16 mouse cellular contexts compared by ENCODE assay signal in genomic region chr16:52008471-52008870, GRCm38 (mm10). TPM values are rescaled to one million over a fixed set of nuclear protein-coding genes. Genes with fewer than 3 reads are reported as not detected.
DNase-seq lines count a peak whose midpoint lies in the region; ATAC-seq and TF ChIP-seq lines count a peak whose summit lies in the region.
"Had no signal": no experiment of that assay in that cellular context is flagged by ENCODE, and none has a peak within 500 bp of the region (broad histone marks: within the 10 kb centered on the region; RNA-seq: fewer than 3 reads in every experiment).

No protein-coding gene starts in this region.

- H3K9me3 ChIP-seq in heart, embryonic 13.5 days = no peaks in the 10 kb centered on the region
- H3K9me3 ChIP-seq in heart, embryonic 11.5 days (replicated peaks; ENCODE audit: control insufficient read depth, low read length) = no peaks in the 10 kb centered on the region
- H3K9me3 ChIP-seq in MEL (replicated peaks; ENCODE audit: insufficient read depth, low read length) = no peaks in the 10 kb centered on the region
- no peaks in the 10 kb centered on the region for H3K9me3 ChIP-seq in embryonic facial prominence, embryonic 14.5 days (ENCODE audit: control insufficient read depth, low read length)
- H3K9me3 ChIP-seq in kidney, embryonic 16.5 days (ENCODE audit: low read length) = no peaks in the 10 kb centered on the region; the same call in 1 of the 2 replicates
- no peaks in the 10 kb centered on the region for H3K9me3 ChIP-seq in hindbrain, embryonic 16.5 days (ENCODE audit: control insufficient read depth, low read length)
- H3K9me3 ChIP-seq: forebrain, embryonic 12.5 days; limb, embryonic 15.5 days had no signal

- no peak overlapping the region for H3K4me2 ChIP-seq in heart, embryonic 13.5 days
- no peak overlapping the region for H3K4me2 ChIP-seq in heart, embryonic 11.5 days
- H3K4me2 ChIP-seq in embryonic facial prominence, embryonic 14.5 days (ENCODE audit: low read depth, low read length) = no peak overlapping the region
- H3K4me2 ChIP-seq in kidney, embryonic 16.5 days (replicated peaks; ENCODE audit: low read depth, low read length) = no peak overlapping the region
- no peak overlapping the region for H3K4me2 ChIP-seq in hindbrain, embryonic 16.5 days (ENCODE audit: low read length)
- H3K4me2 ChIP-seq: forebrain, embryonic 12.5 days; limb, embryonic 15.5 days had no signal

- TF ChIP-seq EP300 in MEL (IDR thresholded peaks at IDR 0.05; ENCODE audit: low read depth in 1 of 2, low read length in 2 of 2) = no peak

- H3K27ac ChIP-seq in heart, embryonic 13.5 days (replicated peaks) = peak overlapping the region; percentile 73
- no peak overlapping the region for H3K27ac ChIP-seq in heart, embryonic 11.5 days (ENCODE audit: low read depth, low read length)
- H3K27ac ChIP-seq in MEL (ENCODE audit: control insufficient read depth, low read depth, low read length) = no peak overlapping the region
- H3K27ac ChIP-seq in embryonic facial prominence, embryonic 14.5 days (replicated peaks; ENCODE audit: low read depth, low read length) = no peak overlapping the region
- H3K27ac ChIP-seq in kidney, embryonic 16.5 days (ENCODE audit: low read length) = no peak overlapping the region
- no peak overlapping the region for H3K27ac ChIP-seq in hindbrain, embryonic 16.5 days (ENCODE audit: low read depth, low read length)
- H3K27ac ChIP-seq: forebrain, embryonic 12.5 days; heart, adult 2 months; limb, embryonic 15.5 days; macrophage had no signal

- no peak for ATAC-seq in heart, embryonic 13.5 days (ENCODE audit: extremely low read depth, insufficient number of reproducible peaks, low FRiP score, low TSS enrichment)
- ATAC-seq in heart, embryonic 11.5 days (replicated peaks; ENCODE audit: insufficient number of reproducible peaks, low FRiP score, low TSS enrichment) = no peak
- ATAC-seq in embryonic facial prominence, embryonic 14.5 days (ENCODE audit: low read depth) = no peak
- peak; percentile 65; the same call in 1 of the 2 replicates for ATAC-seq in kidney, embryonic 16.5 days (ENCODE audit: low FRiP score, low TSS enrichment)
- ATAC-seq in hindbrain, embryonic 16.5 days = no peak
- ATAC-seq: liver, postnatal 0 days; midbrain, embryonic 16.5 days had no signal

- H3K4me3 ChIP-seq in heart, embryonic 13.5 days = no peak overlapping the region
- H3K4me3 ChIP-seq in heart, embryonic 11.5 days (ENCODE audit: low read depth, low read length) = no peak overlapping the region
- no peak overlapping the region for H3K4me3 ChIP-seq in MEL (ENCODE audit: control insufficient read depth in 1 of 2, insufficient read depth in 1 of 2, low read depth in 2 of 2, low read length in 2 of 2)
- H3K4me3 ChIP-seq in embryonic facial prominence, embryonic 14.5 days (ENCODE audit: low read depth, low read length) = no peak overlapping the region
- H3K4me3 ChIP-seq in kidney, embryonic 16.5 days (ENCODE audit: low read length) = no peak overlapping the region
- H3K4me3 ChIP-seq in hindbrain, embryonic 16.5 days (ENCODE audit: low read length) = no peak overlapping the region
- H3K4me3 ChIP-seq: forebrain, embryonic 12.5 days; heart, adult 2 months; limb, embryonic 15.5 days had no signal

- WGBS in heart, embryonic 13.5 days = 9% methylated on average over 2 of the region's 2 CpGs
- 15% methylated on average over 2 of the region's 2 CpGs for WGBS in heart, embryonic 11.5 days (ENCODE audit: insufficient replicate concordance)
- WGBS in embryonic facial prominence, embryonic 14.5 days = 44% methylated on average over 2 of the region's 2 CpGs
- WGBS in kidney, embryonic 16.5 days = 15% methylated on average over 2 of the region's 2 CpGs
- 51% methylated on average over 2 of the region's 2 CpGs for WGBS in hindbrain, embryonic 16.5 days

- H3K79me2 ChIP-seq in MEL (ENCODE audit: control insufficient read depth, insufficient read depth, low read length, poor library complexity) = no peaks in the 10 kb centered on the region

- TF ChIP-seq RAD21 in MEL (IDR thresholded peaks at IDR 0.05; ENCODE audit: low read depth, low read length) = no peak

- peak; percentile 54 for DNase-seq in MEL (ENCODE audit: low read depth, low spot score)
- DNase-seq in embryonic facial prominence, embryonic 14.5 days (ENCODE audit: low spot score) = peak; percentile 72
- no peak for DNase-seq in layer of hippocampus, adult 9-10 months (ENCODE audit: low spot score)
- DNase-seq: adrenal gland, adult 2 months; cerebellum, adult 2 months; liver, postnatal 0 days; thymus, postnatal 25 days had no signal

- TF ChIP-seq CTCF in MEL (IDR thresholded peaks at IDR 0.05 in 2 of 3, conservative IDR thresholded peaks at IDR 0.05 in 1 of 3; ENCODE audit: control insufficient read depth in 1 of 3, insufficient read depth in 1 of 3, low read depth in 2 of 3, low read length in 3 of 3, poor library complexity in 1 of 3, severe bottlenecking in 1 of 3) = no peak

- no peak for TF ChIP-seq POLR2A in MEL (IDR thresholded peaks at IDR 0.05; ENCODE audit: control insufficient read depth in 1 of 2, insufficient read depth in 1 of 2, low read depth in 1 of 2, low read length in 2 of 2, poor library complexity in 1 of 2)

- H3K4me1 ChIP-seq in heart, embryonic 13.5 days = peaks cover 15% of the 10 kb centered on the region
- H3K4me1 ChIP-seq in heart, embryonic 11.5 days (ENCODE audit: control insufficient read depth, insufficient read depth, low read length) = no peaks in the 10 kb centered on the region
- H3K4me1 ChIP-seq in MEL (ENCODE audit: control insufficient read depth in 1 of 2, insufficient read depth in 2 of 2, low read length in 2 of 2) = no peaks in the 10 kb centered on the region
- no peaks in the 10 kb centered on the region; the same call in 1 of the 2 replicates for H3K4me1 ChIP-seq in embryonic facial prominence, embryonic 14.5 days (ENCODE audit: control insufficient read depth, insufficient read depth, low read length)
- H3K4me1 ChIP-seq in kidney, embryonic 16.5 days (ENCODE audit: insufficient read depth, low read length) = 0 out of 2 replicates have a peak, but pooled peaks cover 5% of the 10 kb centered on the region
- H3K4me1 ChIP-seq in hindbrain, embryonic 16.5 days (ENCODE audit: control insufficient read depth, insufficient read depth, low read depth, low read length) = no peaks in the 10 kb centered on the region
- H3K4me1 ChIP-seq: forebrain, embryonic 12.5 days; limb, embryonic 15.5 days had no signal

- H3K9ac ChIP-seq in heart, embryonic 13.5 days = no peak overlapping the region
- no peak overlapping the region for H3K9ac ChIP-seq in heart, embryonic 11.5 days (ENCODE audit: low read depth, low read length)
- no peak overlapping the region for H3K9ac ChIP-seq in MEL (ENCODE audit: control insufficient read depth, low read depth, low read length, poor library complexity, severe bottlenecking)
- no peak overlapping the region for H3K9ac ChIP-seq in embryonic facial prominence, embryonic 14.5 days (ENCODE audit: low read depth, low read length)
- H3K9ac ChIP-seq in kidney, embryonic 16.5 days (replicated peaks; ENCODE audit: low read length) = no peak overlapping the region
- H3K9ac ChIP-seq in hindbrain, embryonic 16.5 days (ENCODE audit: low read depth, low read length) = no peak overlapping the region
- H3K9ac ChIP-seq: forebrain, embryonic 12.5 days; limb, embryonic 15.5 days; liver, postnatal 0 days had no signal

- no peaks in the 10 kb centered on the region for H3K27me3 ChIP-seq in heart, embryonic 13.5 days (replicated peaks)
- no peaks in the 10 kb centered on the region for H3K27me3 ChIP-seq in heart, embryonic 11.5 days (ENCODE audit: control insufficient read depth, insufficient read depth, low read length)
- no peaks in the 10 kb centered on the region; a peak in 1 of 4 replicates for H3K27me3 ChIP-seq in MEL (ENCODE audit: control insufficient read depth in 1 of 2, insufficient read depth in 2 of 2, low read length in 2 of 2)
- no peaks in the 10 kb centered on the region for H3K27me3 ChIP-seq in embryonic facial prominence, embryonic 14.5 days (replicated peaks; ENCODE audit: control insufficient read depth, insufficient read depth, low read length)
- H3K27me3 ChIP-seq in kidney, embryonic 16.5 days (ENCODE audit: insufficient read depth, low read length) = no peaks in the 10 kb centered on the region
- H3K27me3 ChIP-seq in hindbrain, embryonic 16.5 days (replicated peaks; ENCODE audit: control insufficient read depth, insufficient read depth, low read length) = no peaks in the 10 kb centered on the region
- H3K27me3 ChIP-seq: forebrain, embryonic 12.5 days; limb, embryonic 15.5 days had no signal

- H3K36me3 ChIP-seq in heart, embryonic 13.5 days = no peaks in the 10 kb centered on the region
- no peaks in the 10 kb centered on the region for H3K36me3 ChIP-seq in heart, embryonic 11.5 days (ENCODE audit: control insufficient read depth, insufficient read depth, low read length)
- peaks cover 0 to 3% of the 10 kb centered on the region in 2 experiments; a peak in 1 of 4 replicates for H3K36me3 ChIP-seq in MEL (ENCODE audit: control insufficient read depth in 1 of 2, insufficient read depth in 2 of 2, low read length in 2 of 2)
- H3K36me3 ChIP-seq in embryonic facial prominence, embryonic 14.5 days (ENCODE audit: control insufficient read depth, insufficient read depth, low read length) = no peaks in the 10 kb centered on the region
- no peaks in the 10 kb centered on the region for H3K36me3 ChIP-seq in kidney, embryonic 16.5 days (ENCODE audit: insufficient read depth, low read length)
- no peaks in the 10 kb centered on the region for H3K36me3 ChIP-seq in hindbrain, embryonic 16.5 days (ENCODE audit: control insufficient read depth, insufficient read depth, low read length)
- H3K36me3 ChIP-seq: forebrain, embryonic 12.5 days; limb, embryonic 15.5 days had no signal

TF ChIP-seq in MEL, 35 proteins besides CTCF, POLR2A, EP300 and RAD21:
- TF ChIP-seq GATA1 (IDR thresholded peaks at IDR 0.05; ENCODE audit: low read depth, low read length) = 0 out of 2 replicates have a peak, but pooled peaks have one; percentile 7
- no peak for TF ChIP-seq TAL1 (IDR thresholded peaks at IDR 0.05; ENCODE audit: low read length)
- no peak for TF ChIP-seq MYB (IDR thresholded peaks at IDR 0.05; ENCODE audit: low read depth, low read length)
- TF ChIP-seq ELF1 (IDR thresholded peaks at IDR 0.05; ENCODE audit: low read depth, low read length) = no peak
- TF ChIP-seq NELFE (IDR thresholded peaks at IDR 0.05; ENCODE audit: low read depth, low read length) = no peak
- no peak for TF ChIP-seq SIN3A (IDR thresholded peaks at IDR 0.05; ENCODE audit: low read length)

RNA-seq across cellular contexts. Expression of gene Cblb, which starts 22.6 kb away (rescaled TPM):
- polyA plus RNA-seq in heart, embryonic 13.5 days (2015; fragmentation: Nextera tagmentation; extraction: Ambion mirVana) = 8.4 and 9.2 TPM in 2 replicates
- polyA plus RNA-seq in heart, embryonic 11.5 days (2014; fragmentation: Nextera tagmentation; extraction: Ambion mirVana) = 15.3 and 17.4 TPM in 2 replicates
- total RNA-seq in MEL (2012; rRNA removed) = 1.5 and 1.9 TPM in 2 replicates
- 1 to 10 TPM in 1 of 2 experiments, not detected in 1; 5.7 TPM for polyA plus RNA-seq in MEL (2012; ENCODE audit: insufficient read depth in 1 of 2, insufficient read length in 2 of 2, low read depth in 1 of 2, low replicate concordance in 2 of 2, missing spikeins in 1 of 2)
- 18.6 and 18.8 TPM in 2 replicates for polyA plus RNA-seq in embryonic facial prominence, embryonic 14.5 days (2014; fragmentation: Nextera tagmentation; extraction: Ambion mirVana)
- 15.3 and 20.8 TPM in 2 replicates for polyA plus RNA-seq in kidney, embryonic 16.5 days (2015; fragmentation: Nextera tagmentation; extraction: Ambion mirVana)
- 8.0 and 11.3 TPM in 2 replicates for polyA plus RNA-seq in hindbrain, embryonic 16.5 days (2015; fragmentation: Nextera tagmentation; extraction: Ambion mirVana)
